Mouse (Mus musculus) gastrocnemius, adult 2 months (tissue): ENCODE measurements at regions not wholly inside any gene's neighbourhood (a gene's known extent, or its start where the extent isn't known, plus 50 kb on each side); places are given as distances from the start of the nearest gene placed in this dataset.

Source experiments
- DNase-seq: peaks from one replicate; pipeline ENCODE4 v3.0.0; 2022
- H3K27ac ChIP-seq: fragments of 200-600 bp; 2 replicates; pipeline ENCODE4 v1.8.1; 2022; ENCODE audit warnings: mild to moderate bottlenecking
- H3K4me3 ChIP-seq: fragments of 200-600 bp; 2 replicates; pipeline ENCODE4 v1.8.1; 2022; ENCODE audit warnings: mild to moderate bottlenecking, moderate library complexity
- CTCF ChIP-seq: fragments of 200-600 bp; IDR thresholded peaks from 2 replicates; pipeline ENCODE4 v1.8.1; 2022; ENCODE audit warnings: antibody characterized with exemption, mild to moderate bottlenecking, moderate library complexity
- intact Hi-C: fragments of 180-260 bp; cut with DNase I; formaldehyde crosslinking; loops from one replicate; pipeline ENCODE4 v1.15.1; 2025

DNA sequence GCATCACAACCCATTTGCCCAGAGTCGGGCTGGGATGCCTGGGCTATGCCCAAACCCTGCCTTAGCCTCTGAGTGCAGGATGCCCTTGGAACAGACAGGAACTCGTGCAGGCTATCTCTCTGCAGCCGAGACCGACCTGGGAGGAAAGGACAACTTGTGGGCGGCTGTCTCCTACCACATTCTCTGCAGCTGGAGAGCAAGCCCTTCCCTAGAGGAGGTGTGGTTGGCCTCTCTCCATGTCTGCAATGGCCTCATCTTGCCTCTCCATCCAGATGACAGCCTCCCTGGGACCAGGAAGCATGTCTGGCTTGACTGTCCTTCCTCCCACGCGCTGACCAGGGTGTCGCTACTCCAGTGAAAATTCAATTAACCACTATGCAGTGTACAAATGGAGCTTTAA lies 155.9 kb downstream of the Suds3 start:
- TF ChIP-seq CTCF = no peak
- Histone ChIP-seq H3K27ac (peak overlapping the region; percentile 16; the same call in 1 of the 2 replicates), H3K4me3 (no peak overlapping the region)
- no peak for DNase-seq
- intact Hi-C loops = no loop called here

- no peak for DNase-seq
- TF ChIP-seq CTCF = no peak
- intact Hi-C loops = no loop called here
- H3K4me3 ChIP-seq = no peak overlapping the region
- no peak overlapping the region for H3K27ac ChIP-seq
Measured at GRCm38 (mm10) chr5:116958141-116958540, 157.8 kb downstream of the Suds3 start.

- DNase-seq = no peak
- H3K4me3 ChIP-seq = no peak overlapping the region
- intact Hi-C loops = no loop called here
- no peak for TF ChIP-seq CTCF
- H3K27ac ChIP-seq = no peak overlapping the region
Measured at GRCm38 (mm10) chr5:116956572-116956971, 159.3 kb downstream of the Suds3 start.

DNA sequence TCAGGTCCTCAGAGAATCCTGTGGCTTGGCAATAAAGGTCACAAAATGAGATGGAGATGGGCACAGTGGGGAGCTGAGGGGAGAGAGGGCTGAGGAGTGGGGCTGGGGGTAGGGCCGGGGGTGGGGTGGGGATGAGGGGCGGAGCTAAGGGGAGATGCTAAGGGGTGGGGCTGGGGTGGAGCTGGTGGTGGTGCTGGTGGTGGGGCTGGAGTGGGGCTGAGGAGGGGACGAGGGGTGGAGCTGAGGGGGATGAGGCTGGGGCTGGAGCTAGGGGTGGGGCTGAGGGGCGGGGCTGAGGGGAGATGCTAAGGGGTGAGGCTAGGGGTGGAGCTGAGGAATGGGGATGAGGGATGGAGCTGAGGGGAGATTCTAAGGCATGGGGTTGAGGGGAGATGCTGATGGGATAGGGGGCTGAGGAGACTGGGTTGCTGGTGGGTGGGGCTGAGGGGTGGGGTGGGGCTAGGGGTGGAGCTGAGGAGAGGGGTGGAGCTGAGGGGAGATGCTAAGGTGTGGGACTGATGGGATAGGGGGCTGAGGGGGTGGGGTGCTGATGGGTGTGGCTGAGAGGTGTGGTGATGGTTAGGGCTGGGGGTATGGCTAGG lies 165.5 kb downstream of the Suds3 start:
- no peak for DNase-seq
- H3K27ac ChIP-seq = no peak overlapping the region
- TF ChIP-seq CTCF = no peak
- intact Hi-C loops = no loop called here
- no peak overlapping the region for H3K4me3 ChIP-seq

- no peak for TF ChIP-seq CTCF
- H3K27ac ChIP-seq = no peak overlapping the region
- intact Hi-C loops = no loop called here
- no peak overlapping the region for H3K4me3 ChIP-seq
- DNase-seq = no peak
Measured at GRCm38 (mm10) chr5:116934585-116934984, 181.3 kb downstream of the Suds3 start.

DNA sequence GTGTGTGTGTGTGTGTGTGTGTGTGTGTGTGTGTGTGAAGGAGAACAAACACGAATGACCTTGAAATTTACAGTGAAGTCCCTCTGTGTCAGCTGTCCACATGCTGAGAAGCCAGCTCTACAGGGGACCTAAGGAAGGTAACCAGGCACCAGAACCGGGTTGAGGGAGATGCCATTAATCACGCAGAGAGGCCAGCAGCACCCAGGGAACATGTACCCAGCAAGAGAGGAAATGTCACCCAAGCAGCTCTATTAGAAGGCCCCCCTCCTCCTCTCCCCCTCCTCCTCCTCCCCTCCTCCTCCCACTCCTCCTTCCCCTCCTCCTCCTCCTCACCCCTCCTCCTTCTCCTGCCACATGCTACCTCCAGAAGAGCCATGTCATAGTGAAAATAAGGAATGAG lies 181.8 kb downstream of the Suds3 start:
- TF ChIP-seq CTCF = no peak
- intact Hi-C loops = no loop called here
- no peak for DNase-seq

DNA sequence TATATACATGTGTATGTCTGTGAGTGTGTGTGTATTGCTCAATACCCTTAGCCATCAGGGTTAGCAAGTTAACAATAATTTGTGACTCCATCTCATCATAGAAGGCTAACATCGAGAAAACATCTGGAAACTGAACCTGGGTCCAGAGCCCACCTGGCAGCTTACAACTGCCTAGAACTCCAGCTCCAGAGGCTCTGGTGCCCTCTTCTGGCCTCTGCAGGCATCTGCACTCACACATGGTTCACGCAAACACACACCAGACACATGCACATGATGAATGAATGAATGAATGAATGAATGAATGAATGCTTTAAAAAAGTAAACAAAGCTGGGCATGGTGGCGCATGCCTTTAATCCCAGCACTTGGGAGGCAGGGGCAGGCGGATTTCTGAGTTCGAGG lies 182.8 kb downstream of the Suds3 start:
- H3K4me3 ChIP-seq = no peak overlapping the region
- H3K27ac ChIP-seq = no peak overlapping the region
- no peak for TF ChIP-seq CTCF
- intact Hi-C loops = no loop called here
- no peak for DNase-seq

More for the DNA sequence above, 181.8 kb downstream of the Suds3 start:
- no peak overlapping the region for H3K4me3 ChIP-seq
- no peak overlapping the region for H3K27ac ChIP-seq

- intact Hi-C loops = no loop called here
- Histone ChIP-seq H3K4me3 (no peak overlapping the region), H3K27ac (no peak overlapping the region)
- DNase-seq = no peak
- TF ChIP-seq CTCF = no peak
Measured at GRCm38 (mm10) chr5:116923761-116924160, 192.2 kb downstream of the Suds3 start.

DNA sequence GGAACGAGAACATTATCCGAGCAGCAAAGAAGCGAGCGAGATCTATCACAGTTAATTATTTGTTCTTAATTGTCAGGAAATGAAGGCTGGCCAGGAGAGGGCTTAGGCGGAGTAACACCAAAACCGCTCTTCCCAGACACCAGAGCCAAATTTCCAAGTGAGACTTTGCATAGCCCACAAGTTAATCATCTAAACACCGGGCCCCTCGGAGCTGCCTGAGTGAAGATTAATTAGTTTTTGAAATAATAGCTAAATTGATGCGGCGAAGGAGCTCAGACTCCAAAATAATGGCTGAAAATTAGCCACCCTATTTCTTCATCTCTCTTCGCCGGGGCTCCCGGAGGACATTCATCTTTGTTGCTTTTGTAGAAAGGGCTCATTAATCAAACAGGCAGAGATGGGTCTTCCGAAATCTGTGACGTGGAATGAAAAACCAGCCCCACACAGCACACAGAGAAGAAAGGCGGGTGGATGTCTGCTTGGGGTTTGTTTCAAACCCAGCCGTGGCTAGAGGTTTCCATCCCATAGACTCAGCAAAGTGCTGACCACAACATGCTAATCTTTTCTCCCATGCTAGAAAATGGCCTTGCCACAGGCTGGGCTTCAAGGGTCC lies 193.7 kb downstream of the Suds3 start:
- no peak for TF ChIP-seq CTCF
- no peak for DNase-seq
- no peak overlapping the region for H3K4me3 ChIP-seq
- intact Hi-C loops = no loop called here
- no peak overlapping the region for H3K27ac ChIP-seq

- intact Hi-C loops = no loop called here
- Histone ChIP-seq H3K27ac (no peak overlapping the region), H3K4me3 (no peak overlapping the region)
- TF ChIP-seq CTCF = no peak
- DNase-seq = no peak
Measured at GRCm38 (mm10) chr5:116914876-116915275, 201.0 kb downstream of the Suds3 start.

DNA sequence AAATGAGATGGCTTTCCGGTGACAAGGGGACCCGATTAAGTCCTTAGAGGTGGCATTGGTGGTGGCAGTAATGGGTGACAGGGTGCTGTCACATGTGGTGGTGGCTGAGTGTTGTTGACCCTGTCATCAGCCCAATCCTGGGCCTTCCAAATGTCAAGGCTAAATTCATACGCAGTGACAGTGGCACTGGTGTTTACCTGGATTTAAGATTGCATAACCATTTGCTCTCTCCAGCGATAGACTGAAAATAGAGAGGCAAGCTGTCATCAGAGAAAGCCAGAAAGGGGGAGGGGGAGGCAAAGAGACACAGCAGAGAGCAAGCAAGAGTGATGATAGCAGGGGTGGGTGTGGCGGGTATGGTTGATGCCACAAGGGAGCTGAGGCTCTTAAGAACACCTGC lies 215.1 kb downstream of the Suds3 start:
- DNase-seq = no peak
- Histone ChIP-seq H3K4me3 (no peak overlapping the region), H3K27ac (peak overlapping the region; percentile 24; the same call in 1 of the 2 replicates)
- no peak for TF ChIP-seq CTCF
- intact Hi-C loops = no loop called here

DNA sequence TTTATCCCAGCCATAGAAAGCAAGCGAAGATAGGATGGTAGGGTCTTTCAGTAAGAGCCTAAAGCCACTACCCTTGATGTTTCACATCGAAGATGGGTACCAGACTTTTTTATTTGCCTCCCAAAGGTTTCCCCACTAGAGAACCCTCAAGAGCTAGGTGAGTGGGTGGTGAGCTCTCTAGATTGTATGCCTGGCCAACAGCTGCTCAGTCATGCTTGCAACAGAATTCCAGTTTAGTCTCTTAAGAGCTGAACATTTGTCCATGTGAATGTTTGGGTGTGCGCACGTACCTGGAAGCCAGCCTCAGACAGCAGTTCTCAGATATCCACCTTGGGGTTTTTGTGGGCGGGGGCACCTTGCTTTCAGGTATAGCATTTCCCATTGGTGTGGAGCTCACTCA lies 218.5 kb downstream of the Suds3 start:
- no peak overlapping the region for H3K4me3 ChIP-seq
- DNase-seq = no peak
- intact Hi-C loops = no loop called here
- no peak for TF ChIP-seq CTCF
- no peak overlapping the region for H3K27ac ChIP-seq

- intact Hi-C loops = loop anchor here (2.0 kb wide), 1 partner anchor 142 kb away; no protein-coding TSS in a partner anchor
- Histone ChIP-seq H3K4me3 (no peak overlapping the region), H3K27ac (no peak overlapping the region)
- TF ChIP-seq CTCF = no peak
- no peak for DNase-seq
Measured at GRCm38 (mm10) chr5:116895036-116895783, 220.7 kb downstream of the Suds3 start.
